Mouse (Mus musculus) heart, embryonic 14.5 days (tissue): Measurements from ENCODE around the gene Nup98. TPM values are rescaled to one million over a fixed set of nuclear protein-coding genes. Genes with fewer than 3 reads are reported as not detected.

Source experiments
- ATAC-seq: fragments of 200-750 bp; cut with Nextera tagmentation; 2 replicates; pipeline ENCODE4 v1.8.0; 2017; ENCODE audit warnings: low read depth, moderate TSS enrichment; ENCODE audit not compliant: insufficient number of reproducible peaks, insufficient read depth, low FRiP score
- H3K27ac ChIP-seq, 2 experiments: fragments of 200-500 bp in 1 of 2; fragments of 300-500 bp in 1 of 2; sonication (generic) in 1 of 2; replicated peaks in 1 of 2; 2 replicates each; pipeline ENCODE4 v1.5.1; 2012 to 2014; ENCODE audit warnings: low read depth in 2 of 2, low read length in 2 of 2, control low read depth in 1 of 2, mild to moderate bottlenecking in 1 of 2, mixed read lengths in 1 of 2; ENCODE audit not compliant: control insufficient read depth in 1 of 2, insufficient read depth in 1 of 2
- H3K27me3 ChIP-seq: fragments of 300-500 bp; sonication (generic); 2 replicates; pipeline ENCODE4 v1.6.1; 2014; ENCODE audit warnings: mild to moderate bottlenecking, low read length, control low read depth; ENCODE audit not compliant: control insufficient read depth, insufficient read depth
- H3K36me3 ChIP-seq: fragments of 300-500 bp; sonication (generic); 2 replicates; pipeline ENCODE4 v1.6.1; 2014; ENCODE audit warnings: mild to moderate bottlenecking, control low read depth, low read length, mixed read lengths; ENCODE audit not compliant: control insufficient read depth, insufficient read depth
- H3K4me1 ChIP-seq, 2 experiments: fragments of 200-500 bp in 1 of 2; fragments of 300-500 bp in 1 of 2; sonication (generic) in 1 of 2; 2 replicates each; pipeline ENCODE4 v1.6.1; 2012 to 2014; ENCODE audit warnings: low read length in 2 of 2, control low read depth in 1 of 2, mixed read lengths in 1 of 2; ENCODE audit not compliant: control insufficient read depth in 2 of 2, insufficient read depth in 2 of 2
- H3K4me2 ChIP-seq: fragments of 300-500 bp; sonication (generic); 2 replicates; pipeline ENCODE4 v1.6.1; 2014; ENCODE audit warnings: mild to moderate bottlenecking, low read length
- H3K4me3 ChIP-seq, 2 experiments: fragments of 200-500 bp in 1 of 2; fragments of 300-500 bp in 1 of 2; sonication (generic) in 1 of 2; 2 replicates each; pipeline ENCODE4 v1.5.1; 2012 to 2014; ENCODE audit warnings: low read length in 2 of 2, mild to moderate bottlenecking in 2 of 2, control low read depth in 1 of 2, low read depth in 1 of 2, moderate library complexity in 1 of 2; ENCODE audit not compliant: control insufficient read depth in 1 of 2, insufficient read depth in 1 of 2
- H3K9ac ChIP-seq: fragments of 300-500 bp; sonication (generic); 2 replicates; pipeline ENCODE4 v1.6.1; 2014; ENCODE audit warnings: mild to moderate bottlenecking, low read length
- H3K9me3 ChIP-seq: fragments of 300-500 bp; sonication (generic); 2 replicates; pipeline ENCODE4 v1.6.1; 2016; ENCODE audit warnings: low read length, control low read depth; ENCODE audit not compliant: control insufficient read depth
- WGBS: fragments of 180-500 bp; shearing (Covaris S2); extraction: QIAGEN DNeasy Blood & Tissue Kit; methylation state at CpG from one replicate; pipeline ENCODE4 v1.1.7; 2014; 5-methylcytosine and 5-hydroxymethylcytosine counted together
- polyA plus RNA-seq: library from polyadenylated mRNA; unstranded; fragments of >200 nt; fragmentation: Nextera tagmentation; extraction: Ambion mirVana; gene quantifications from 2 replicates; pipeline ENCODE4 v1.2.1, GENCODE M21; 2014

Nup98 gene
- polyA plus RNA-seq, 1 experiment from 2014 or later, result 27.3 TPM

- Histone ChIP-seq H3K4me2 (peak overlapping the region; percentile 83), H3K9me3 (no peaks in the 10 kb centered on the region), H3K4me3 (peak overlapping the region; percentile 80 to 95), H3K4me1 (peaks cover 26 to 40% of the 10 kb centered on the region in 2 experiments), H3K9ac (peak overlapping the region; percentile 86), H3K27me3 (no peaks in the 10 kb centered on the region), H3K36me3 (no peaks in the 10 kb centered on the region), H3K27ac (peak overlapping the region; percentile 94 to 95)
- WGBS, result 2% methylated on average over 37 of the region's 49 CpGs
- peak; percentile 83 for ATAC-seq
These were observed 40.1 kb upstream of the Nup98 start for GRCm38 (mm10) chr7:102249896-102250630.

GRCm38 (mm10) chr7:102249531-102249895, 39.5 kb upstream of the Nup98 start:
- Histone ChIP-seq H3K4me2 (peak overlapping the region; percentile 83), H3K4me1 (peaks cover 29 to 45% of the 10 kb centered on the region in 2 experiments), H3K27ac (peak overlapping the region; percentile 93 to 95), H3K36me3 (no peaks in the 10 kb centered on the region), H3K27me3 (no peaks in the 10 kb centered on the region), H3K9ac (peak overlapping the region; percentile 86), H3K4me3 (peak overlapping the region; percentile 80 to 95), H3K9me3 (no peaks in the 10 kb centered on the region)
- ATAC-seq, result peak; percentile 28
- WGBS, result under 1% methylated on average over 23 of the region's 23 CpGs

GRCm38 (mm10) chr7:102248691-102249404, 38.9 kb upstream of the Nup98 start:
- 17% methylated on average over 16 of the region's 16 CpGs for WGBS

GRCm38 (mm10) chr7:102246956-102247797, 37.2 kb upstream of the Nup98 start:
- H3K9ac ChIP-seq, result peak overlapping the region; percentile 48; the same call in 1 of the 2 replicates
- peaks cover 35 to 68% of the 10 kb centered on the region in 2 experiments for H3K4me1 ChIP-seq
- peak overlapping the region; percentile 0 to 7; a peak in 1 of 4 replicates for H3K4me3 ChIP-seq
- WGBS, result 50% methylated on average over 12 of the region's 12 CpGs
- no peak for ATAC-seq
- H3K4me2 ChIP-seq, result peak overlapping the region; percentile 83
- H3K27me3 ChIP-seq, result no peaks in the 10 kb centered on the region
- no peaks in the 10 kb centered on the region for H3K9me3 ChIP-seq
- H3K27ac ChIP-seq, result peak overlapping the region; percentile 6 to 19; a peak in 3 of 4 replicates
- 0 out of 2 replicates have a peak, but pooled peaks cover 14% of the 10 kb centered on the region for H3K36me3 ChIP-seq

More at GRCm38 (mm10) chr7:102248691-102249404, 38.9 kb upstream of the Nup98 start:
- Histone ChIP-seq H3K27me3 (no peaks in the 10 kb centered on the region), H3K27ac (peak overlapping the region; percentile 93 to 95; a peak in 3 of 4 replicates), H3K9me3 (no peaks in the 10 kb centered on the region), H3K36me3 (no peaks in the 10 kb centered on the region), H3K4me1 (peaks cover 33 to 52% of the 10 kb centered on the region in 2 experiments), H3K4me2 (peak overlapping the region; percentile 83), H3K4me3 (peak overlapping the region; percentile 80 to 95), H3K9ac (peak overlapping the region; percentile 86)
- ATAC-seq, result no peak

- WGBS, result 48% methylated on average over 6 of the region's 6 CpGs
- no peak overlapping the region for H3K4me3 ChIP-seq
- no peaks in the 10 kb centered on the region for H3K27me3 ChIP-seq
- H3K36me3 ChIP-seq, result peaks cover 17% of the 10 kb centered on the region
- H3K27ac ChIP-seq, result peak overlapping the region in 1 of 2 experiments; percentile 57; a peak in 2 of 4 replicates
- peak overlapping the region; percentile 48 for H3K9ac ChIP-seq
- peak overlapping the region; percentile 83; the same call in 1 of the 2 replicates for H3K4me2 ChIP-seq
- H3K9me3 ChIP-seq, result no peaks in the 10 kb centered on the region
- ATAC-seq, result no peak
- H3K4me1 ChIP-seq, result peaks cover 35 to 72% of the 10 kb centered on the region in 2 experiments
These were observed 36.3 kb upstream of the Nup98 start for GRCm38 (mm10) chr7:102246265-102246664.

GRCm38 (mm10) chr7:102245775-102246174, 35.8 kb upstream of the Nup98 start:
- WGBS, result 9% methylated on average over 1 of the region's 1 CpGs
- Histone ChIP-seq H3K4me3 (no peak overlapping the region), H3K9ac (peak overlapping the region; percentile 48)

More at GRCm38 (mm10) chr7:102245775-102246174, 35.8 kb upstream of the Nup98 start:
- Histone ChIP-seq H3K9me3 (no peaks in the 10 kb centered on the region), H3K4me1 (peaks cover 35 to 70% of the 10 kb centered on the region in 2 experiments), H3K4me2 (peak overlapping the region; percentile 83; the same call in 1 of the 2 replicates), H3K27ac (peak overlapping the region; percentile 3 to 57; a peak in 2 of 4 replicates), H3K27me3 (no peaks in the 10 kb centered on the region), H3K36me3 (peaks cover 22% of the 10 kb centered on the region)
- no peak for ATAC-seq
